Mouse (Mus musculus) MEL (cell line): ENCODE measurements around the gene Kank1.

Source experiments
- CTCF ChIP-seq, 3 experiments: IDR thresholded peaks in 2 of 3; conservative IDR thresholded peaks in 1 of 3; 2 replicates each; pipeline ENCODE4 v1.5.1; 2011 to 2012; ENCODE audit warnings: low read length in 3 of 3, low read depth in 2 of 3, mild to moderate bottlenecking in 2 of 3, improper control_type of control experiment in 1 of 3, inconsistent platforms in 1 of 3, mixed read lengths in 1 of 3, moderate library complexity in 1 of 3; ENCODE audit not compliant: control insufficient read depth in 1 of 3, insufficient read depth in 1 of 3, poor library complexity in 1 of 3, severe bottlenecking in 1 of 3
- EP300 ChIP-seq, 2 experiments: IDR thresholded peaks; 2 replicates each; pipeline ENCODE4 v1.6.1; 2011; ENCODE audit warnings: improper control_type of control experiment in 2 of 2, low read length in 2 of 2, low read depth in 1 of 2, mild to moderate bottlenecking in 1 of 2
- GATA1 ChIP-seq: IDR thresholded peaks from 2 replicates; pipeline ENCODE4 v1.6.1; 2011; ENCODE audit warnings: low read depth, low read length, improper control_type of control experiment
- HCFC1 ChIP-seq: IDR thresholded peaks from 2 replicates; pipeline ENCODE4 v1.6.1; 2012; ENCODE audit warnings: low read depth, mild to moderate bottlenecking, inconsistent platforms, low read length, improper control_type of control experiment, moderate library complexity
- NELFE ChIP-seq: IDR thresholded peaks from 2 replicates; pipeline ENCODE4 v1.6.1; 2011; ENCODE audit warnings: low read depth, low read length, improper control_type of control experiment
- POLR2A ChIP-seq, 2 experiments: IDR thresholded peaks; 2 replicates each; pipeline ENCODE4 v1.6.1; 2011 to 2012; ENCODE audit warnings: low read length in 2 of 2, mild to moderate bottlenecking in 2 of 2, control low read depth in 1 of 2, improper control_type of control experiment in 1 of 2, low read depth in 1 of 2, moderate library complexity in 1 of 2; ENCODE audit not compliant: control insufficient read depth in 1 of 2, insufficient read depth in 1 of 2, poor library complexity in 1 of 2
- RAD21 ChIP-seq: IDR thresholded peaks from 2 replicates; pipeline ENCODE4 v1.6.1; 2011; ENCODE audit warnings: mild to moderate bottlenecking, low read depth, low read length, improper control_type of control experiment
- RCOR1 ChIP-seq: IDR thresholded peaks from 2 replicates; pipeline ENCODE4 v1.6.1; 2012; ENCODE audit warnings: low read depth, mild to moderate bottlenecking, inconsistent platforms, low read length, improper control_type of control experiment
- SIN3A ChIP-seq: IDR thresholded peaks from 2 replicates; pipeline ENCODE4 v1.6.1; 2012; ENCODE audit warnings: low read length, improper control_type of control experiment, inconsistent platforms
- TAL1 ChIP-seq: IDR thresholded peaks from 2 replicates; pipeline ENCODE4 v1.6.1; 2012; ENCODE audit warnings: mild to moderate bottlenecking, inconsistent platforms, low read length, moderate library complexity, mixed read lengths
- TCF12 ChIP-seq: IDR thresholded peaks from 2 replicates; pipeline ENCODE4 v1.6.1; 2014; ENCODE audit warnings: low read depth, mild to moderate bottlenecking, inconsistent platforms, low read length, improper control_type of control experiment, moderate library complexity
- USF1 ChIP-seq: IDR thresholded peaks from 2 replicates; pipeline ENCODE4 v1.6.1; 2014; ENCODE audit warnings: low read depth, mild to moderate bottlenecking, inconsistent platforms, low read length, improper control_type of control experiment, moderate library complexity
- USF2 ChIP-seq, 2 experiments: IDR thresholded peaks; 2 replicates each; pipeline ENCODE4 v1.6.1; 2011 to 2012; ENCODE audit warnings: improper control_type of control experiment in 2 of 2, low read length in 2 of 2, borderline replicate concordance in 1 of 2, inconsistent platforms in 1 of 2, low read depth in 1 of 2, mild to moderate bottlenecking in 1 of 2; ENCODE audit not compliant: insufficient read depth in 1 of 2
- ZNF384 ChIP-seq: IDR thresholded peaks from 2 replicates; pipeline ENCODE4 v1.6.1; 2012; ENCODE audit warnings: low read depth, mild to moderate bottlenecking, inconsistent platforms, low read length, improper control_type of control experiment

GRCm38 (mm10) chr19:25436175-25436574 lies 199.4 kb downstream of the Kank1 start:
- TF ChIP-seq POLR2A (IDR thresholded peaks at IDR 0.05; ENCODE audit: control insufficient read depth in 1 of 2, insufficient read depth in 1 of 2, low read depth in 1 of 2, low read length in 2 of 2, poor library complexity in 1 of 2) = no peak
- TF ChIP-seq USF1 = no peak
- TF ChIP-seq USF2 (IDR thresholded peaks at IDR 0.05; ENCODE audit: borderline replicate concordance in 1 of 2, insufficient read depth in 1 of 2, low read depth in 1 of 2, low read length in 2 of 2) = no peak
- TF ChIP-seq CTCF (IDR thresholded peaks at IDR 0.05 in 2 of 3, conservative IDR thresholded peaks at IDR 0.05 in 1 of 3; ENCODE audit: control insufficient read depth in 1 of 3, insufficient read depth in 1 of 3, low read depth in 2 of 3, low read length in 3 of 3, poor library complexity in 1 of 3, severe bottlenecking in 1 of 3) = no peak
- no peak for TF ChIP-seq RCOR1
- TF ChIP-seq RAD21 = no peak
- TF ChIP-seq ZNF384 = no peak
- no peak for TF ChIP-seq TAL1
- no peak for TF ChIP-seq EP300 (IDR thresholded peaks at IDR 0.05; ENCODE audit: low read depth in 1 of 2, low read length in 2 of 2)
- no peak for TF ChIP-seq TCF12
- no peak for TF ChIP-seq GATA1
- TF ChIP-seq SIN3A = no peak
- no peak for TF ChIP-seq NELFE
- TF ChIP-seq HCFC1 = no peak
